Mouse (Mus musculus) bone marrow macrophage, adult 2 months (primary cell): ENCODE results near the gene Txnrd1. TPM values are rescaled to one million over a fixed set of nuclear protein-coding genes. Genes with fewer than 3 reads are reported as not detected.

Experiments used
- H3K27ac ChIP-seq: 2 replicates; pipeline ENCODE4 v1.5.1; 2012; ENCODE audit warnings: low read depth, low read length; ENCODE audit not compliant: insufficient read depth
- H3K4me1 ChIP-seq: 2 replicates; pipeline ENCODE4 v1.6.1; 2012; ENCODE audit warnings: low read length; ENCODE audit not compliant: control insufficient read depth, insufficient read depth
- H3K4me3 ChIP-seq: 2 replicates; pipeline ENCODE4 v1.5.1; 2012; ENCODE audit warnings: mild to moderate bottlenecking, low read length, moderate library complexity; ENCODE audit not compliant: insufficient read depth
- CTCF ChIP-seq: IDR thresholded peaks from 2 replicates; pipeline ENCODE4 v1.5.1; 2012; ENCODE audit warnings: low read depth, mild to moderate bottlenecking, low read length, moderate library complexity
- POLR2A ChIP-seq: IDR thresholded peaks from 2 replicates; pipeline ENCODE4 v1.6.1; 2012; ENCODE audit warnings: mild to moderate bottlenecking, low read depth, low read length, borderline replicate concordance
- polyA plus RNA-seq: library from polyadenylated mRNA; stranded (reverse); fragments of >200 nt; gene quantifications from 2 replicates; pipeline ENCODE4 v1.2.4, GENCODE M21; 2012; ENCODE audit not compliant: missing spikeins, insufficient read depth, insufficient read length

The Txnrd1 gene
- 82.9 and 88.9 TPM in 2 replicates for polyA plus RNA-seq

GRCm38 (mm10) chr10:82833926-82834325 is at the start of gene Txnrd1:
Gene Txnrd1 (plus strand): TSS chr10:82833951.
- no peak for TF ChIP-seq POLR2A
- no peak for TF ChIP-seq CTCF
- H3K4me1 ChIP-seq: peaks cover 2% of the 10 kb centered on the region; the same call in 1 of the 2 replicates
- H3K4me3 ChIP-seq: no peak within 1 kb of the TSS
- H3K27ac ChIP-seq: no peak within 1 kb of the TSS

GRCm38 (mm10) chr10:82789181-82789580 is 44.6 kb upstream of the Txnrd1 start:
- H3K4me3 ChIP-seq: no peak overlapping the region
- H3K4me1 ChIP-seq: peaks cover 7% of the 10 kb centered on the region
- TF ChIP-seq CTCF (no peak), POLR2A (no peak)
- H3K27ac ChIP-seq: no peak overlapping the region

- TF ChIP-seq POLR2A: no peak
- TF ChIP-seq CTCF: no peak
- Histone ChIP-seq H3K4me3 (no peak overlapping the region), H3K27ac (no peak overlapping the region), H3K4me1 (peaks cover 8% of the 10 kb centered on the region)
These were observed 43.2 kb upstream of the Txnrd1 start for GRCm38 (mm10) chr10:82790504-82790903.

- Histone ChIP-seq H3K27ac (no peak overlapping the region), H3K4me1 (peaks cover 16% of the 10 kb centered on the region), H3K4me3 (no peak overlapping the region)
- TF ChIP-seq CTCF (no peak), POLR2A (no peak)
These were observed 42.0 kb upstream of the Txnrd1 start for GRCm38 (mm10) chr10:82791713-82792112.

GRCm38 (mm10) chr10:82792311-82792710 is 41.4 kb upstream of the Txnrd1 start:
- Histone ChIP-seq H3K4me3 (no peak overlapping the region), H3K4me1 (peaks cover 19% of the 10 kb centered on the region), H3K27ac (no peak overlapping the region)
- TF ChIP-seq CTCF: no peak

GRCm38 (mm10) chr10:82795071-82795731 is 38.5 kb upstream of the Txnrd1 start:
- H3K27ac ChIP-seq: no peak overlapping the region

GRCm38 (mm10) chr10:82795767-82796166 is 38.0 kb upstream of the Txnrd1 start:
- H3K27ac ChIP-seq: no peak overlapping the region
- no peak overlapping the region for H3K4me3 ChIP-seq
- TF ChIP-seq CTCF (no peak), POLR2A (no peak)
- peaks cover 19% of the 10 kb centered on the region for H3K4me1 ChIP-seq

More at GRCm38 (mm10) chr10:82795071-82795731, 38.5 kb upstream of the Txnrd1 start:
- Histone ChIP-seq H3K4me1 (peaks cover 19% of the 10 kb centered on the region), H3K4me3 (no peak overlapping the region)
- TF ChIP-seq POLR2A (no peak), CTCF (no peak)

- TF ChIP-seq POLR2A: no peak
- TF ChIP-seq CTCF: no peak
- Histone ChIP-seq H3K4me1 (peaks cover 19% of the 10 kb centered on the region), H3K27ac (no peak overlapping the region), H3K4me3 (peak overlapping the region; percentile 19; the same call in 1 of the 2 replicates)
These were observed 37.2 kb upstream of the Txnrd1 start for GRCm38 (mm10) chr10:82796471-82797118.

- Histone ChIP-seq H3K4me3 (no peak overlapping the region), H3K4me1 (peaks cover 19% of the 10 kb centered on the region), H3K27ac (no peak overlapping the region)
- TF ChIP-seq CTCF (no peak), POLR2A (no peak)
These were observed 36.6 kb upstream of the Txnrd1 start for GRCm38 (mm10) chr10:82797119-82797491.

GRCm38 (mm10) chr10:82798312-82798933 is 35.3 kb upstream of the Txnrd1 start:
- TF ChIP-seq CTCF (no peak), POLR2A (no peak)
- H3K27ac ChIP-seq: no peak overlapping the region
- H3K4me3 ChIP-seq: no peak overlapping the region
- H3K4me1 ChIP-seq: peaks cover 19% of the 10 kb centered on the region
